Mouse (Mus musculus) right cerebral cortex, adult 2 months (tissue): ENCODE results near the gene Has3.
"Not testable (repeated sequence)": the region's sequence is repeated elsewhere in the genome, so short reads cannot be mapped to it uniquely, and the experiment has no call there.

ENCODE experiments used
- DNase-seq, 2 experiments: peaks; one replicate each; pipeline ENCODE4 v3.0.0; 2021 to 2022; ENCODE audit warnings: low spot score in 2 of 2

Gene Has3

DNA sequence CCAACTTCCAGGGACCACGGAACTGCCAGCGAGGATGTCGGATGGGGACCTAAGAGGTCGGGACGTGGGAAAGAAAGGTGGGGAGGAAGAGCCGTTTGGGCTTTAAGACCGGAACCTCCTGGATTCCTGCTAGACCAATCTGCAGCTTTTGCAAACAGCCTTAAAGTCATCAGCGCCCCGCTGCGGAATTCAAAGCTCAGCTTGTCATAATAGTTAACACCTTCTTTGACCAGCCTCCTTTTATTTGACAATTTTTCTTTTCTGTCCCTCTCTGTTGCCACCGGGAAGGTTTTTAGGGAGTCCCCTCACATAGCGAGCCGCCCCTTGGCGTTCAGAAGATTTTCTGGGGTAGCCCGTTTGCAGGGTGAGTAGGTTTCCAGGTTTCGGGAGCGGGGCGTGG, at the start of gene Has3:
Has3 (plus strand) TSS at position 192 of the 400 bp plus-strand sequence.
- peak; percentile 44 to 46 for DNase-seq

DNA sequence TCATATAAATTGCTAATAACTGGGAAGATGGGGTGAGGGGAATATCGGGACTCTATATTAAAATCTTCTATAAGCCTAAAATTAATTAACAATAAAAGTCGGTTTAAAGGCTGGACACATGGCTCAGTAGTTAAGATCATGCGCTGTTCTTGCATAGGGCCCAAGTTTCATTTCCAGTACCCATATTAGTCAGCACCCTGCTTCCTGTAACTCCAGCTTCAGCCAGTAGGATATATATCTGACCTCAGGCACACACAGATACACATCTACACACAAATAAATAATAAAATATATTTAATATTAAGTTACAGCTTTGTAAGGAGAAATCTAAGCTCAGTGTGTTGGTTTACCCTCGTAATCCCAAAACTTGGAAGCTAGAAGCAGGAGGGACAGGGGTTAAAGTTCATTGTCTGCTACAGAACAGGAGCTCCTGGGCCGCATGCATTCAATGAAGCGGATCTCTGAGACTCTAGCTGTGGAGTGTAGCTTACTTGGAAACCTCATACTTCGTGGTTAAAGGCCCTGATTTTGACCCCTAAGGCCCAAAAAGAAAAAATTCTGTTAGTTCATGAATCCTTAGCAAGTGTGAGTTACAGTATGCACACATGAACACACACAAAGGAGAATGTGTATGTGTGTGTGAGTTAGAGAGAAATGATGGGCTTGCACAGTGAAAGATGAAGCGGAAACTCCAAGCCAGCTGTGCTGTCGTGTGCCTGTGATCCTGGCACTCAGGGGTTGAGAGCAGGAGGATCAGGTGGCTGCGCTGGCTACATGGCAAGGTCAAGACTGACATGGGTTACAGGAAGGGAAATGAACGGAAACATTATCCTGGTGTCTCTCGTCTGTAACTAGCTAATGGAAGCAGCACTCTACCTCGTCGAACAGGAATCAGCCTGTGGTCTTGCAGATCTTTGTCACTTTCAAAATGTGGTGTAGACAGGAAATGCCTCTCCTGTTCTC, 49.2 kb upstream of the Has3 start:
- DNase-seq, result no peak

DNA sequence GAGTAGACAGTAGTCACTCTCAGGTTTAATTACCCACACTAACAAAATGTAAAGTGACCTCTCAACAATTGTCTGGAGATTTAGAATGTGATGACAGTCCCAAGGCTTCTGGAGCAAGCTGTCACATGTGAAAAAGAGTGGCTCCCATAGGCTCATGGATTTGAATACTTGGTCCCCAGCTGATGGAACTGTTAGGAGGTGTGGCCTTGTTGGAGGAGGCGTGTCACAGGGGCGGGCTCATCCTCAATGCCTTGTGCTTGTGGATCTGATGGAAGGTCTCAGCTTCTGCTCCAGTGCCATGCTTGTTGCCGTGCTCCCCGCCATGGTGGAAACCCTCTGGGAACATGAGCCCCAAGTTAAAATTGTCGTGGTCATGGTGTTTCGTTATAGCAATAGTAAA, 41.1 kb upstream of the Has3 start:
- DNase-seq, result no peak

DNA sequence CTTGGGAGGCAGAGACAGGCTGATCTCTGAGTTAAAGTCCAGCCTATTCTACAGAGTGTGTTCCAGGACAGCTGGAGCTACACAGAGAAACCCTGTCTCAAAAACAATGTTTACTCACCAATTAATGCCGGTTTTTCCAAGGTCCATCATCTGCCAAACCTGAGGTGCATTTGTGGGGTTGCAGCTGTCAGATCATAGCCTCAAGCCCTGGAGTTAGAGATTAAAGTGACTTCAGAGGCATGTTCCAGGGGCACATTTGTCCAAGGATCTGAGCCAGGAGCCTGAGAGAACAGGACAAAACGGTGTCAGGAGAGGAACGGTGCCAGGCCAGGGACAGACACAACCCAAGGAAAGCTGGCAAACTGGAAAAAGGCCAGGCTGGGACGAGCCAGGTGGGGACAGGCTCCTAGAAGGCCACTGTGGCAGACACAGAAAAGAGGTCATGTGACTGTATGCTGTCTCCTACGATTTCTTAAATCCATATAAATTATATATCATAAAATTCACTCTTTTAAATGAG, 40.5 kb upstream of the Has3 start:
- no peak for DNase-seq

DNA sequence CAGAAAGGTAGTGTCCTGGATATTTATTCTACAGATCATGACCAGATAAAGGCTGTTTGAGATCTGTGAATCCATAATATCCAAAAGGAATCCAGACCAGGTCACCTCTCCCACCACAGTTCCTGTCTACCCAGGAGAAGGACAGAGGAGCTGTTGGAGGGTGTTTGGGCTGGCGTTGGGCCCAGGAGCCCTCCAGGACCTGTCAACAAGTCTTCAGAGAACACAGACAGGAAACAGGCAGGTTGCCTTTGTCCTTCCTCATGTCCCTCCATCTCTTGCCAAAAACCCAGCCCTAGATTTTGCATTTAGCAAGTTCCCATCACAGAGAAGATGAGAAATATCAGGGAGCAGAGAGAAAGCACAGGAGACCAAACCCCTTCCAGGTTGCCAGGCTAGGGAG, 35.1 kb upstream of the Has3 start:
- no peak for DNase-seq

DNA sequence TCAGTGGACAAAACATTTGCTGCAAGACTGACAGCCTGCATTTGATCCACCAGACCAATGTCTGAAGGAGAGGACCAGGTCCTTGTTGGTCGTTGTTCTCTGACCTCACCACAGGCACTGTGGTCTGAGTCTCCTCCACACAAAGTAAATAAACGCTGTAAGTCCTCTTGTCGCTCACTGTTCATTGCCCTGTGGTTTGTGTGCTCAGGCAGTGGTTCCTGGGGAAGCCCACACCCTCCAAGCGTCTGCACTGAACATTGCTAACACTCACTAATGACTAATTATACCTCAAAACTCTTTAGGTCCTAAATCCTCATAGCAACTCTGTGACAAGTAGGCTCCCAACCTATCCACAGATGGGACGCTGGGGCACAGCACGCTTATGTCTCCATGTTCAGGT, 33.5 kb upstream of the Has3 start:
- DNase-seq, result no peak

DNA sequence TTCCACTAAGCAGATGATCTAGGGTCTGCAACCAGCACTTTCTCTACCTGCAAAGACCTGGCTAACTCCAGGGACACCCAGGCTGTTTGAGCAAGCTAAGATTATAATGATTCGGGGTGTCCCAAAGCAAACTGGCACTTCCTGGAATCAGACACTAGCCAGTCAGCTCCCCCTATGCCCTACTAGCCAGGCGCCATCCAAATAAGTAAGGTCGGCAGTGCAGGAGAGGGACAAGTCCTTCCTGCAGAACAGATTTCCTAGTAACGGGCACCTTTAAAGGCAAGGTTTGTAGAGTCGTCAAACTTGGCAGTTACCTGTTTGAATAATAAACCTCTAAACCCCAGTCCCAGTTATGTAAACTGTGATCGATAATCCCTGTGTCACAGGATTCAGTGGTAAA, 31.2 kb upstream of the Has3 start:
- DNase-seq, result no peak

DNA sequence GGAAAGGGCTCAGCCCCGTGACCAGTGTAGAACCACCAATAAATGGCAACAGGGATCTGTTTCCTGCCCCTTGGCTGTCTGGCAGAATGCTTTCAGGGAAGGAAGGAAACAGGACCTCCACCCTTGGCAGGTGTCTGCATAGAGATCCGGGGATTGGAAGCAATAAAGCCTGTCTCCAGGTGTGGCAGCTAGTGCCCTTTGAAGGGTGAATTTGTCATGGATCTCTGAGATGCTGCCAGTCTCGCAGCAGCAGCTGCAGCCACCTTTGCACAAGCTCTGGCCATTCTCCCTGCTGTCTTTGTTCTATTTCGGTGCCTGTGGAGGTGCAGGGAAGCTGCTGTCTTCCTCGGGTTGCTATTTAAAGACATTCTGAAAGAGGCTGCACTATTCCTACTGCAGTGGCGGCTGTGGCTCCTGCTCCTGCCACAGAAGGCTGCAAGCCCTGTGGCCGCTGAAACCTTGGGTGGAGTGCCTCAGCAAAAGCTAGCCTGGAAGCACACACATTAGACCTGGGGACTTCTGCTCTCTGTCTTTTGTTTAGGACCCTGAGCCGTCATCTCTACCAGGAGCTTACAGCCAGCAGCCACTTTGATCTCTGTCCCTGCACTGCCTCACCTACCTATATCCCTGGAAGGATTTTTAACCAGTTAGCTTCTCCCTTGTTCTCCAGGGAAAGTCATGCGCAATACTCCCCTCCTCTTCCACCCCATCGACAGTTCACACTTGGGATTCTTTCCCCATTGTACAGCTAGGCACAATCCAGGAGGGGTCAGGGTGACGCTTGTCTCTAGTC, 30.6 kb upstream of the Has3 start:
- DNase-seq, result peak; percentile 56 to 65

DNA sequence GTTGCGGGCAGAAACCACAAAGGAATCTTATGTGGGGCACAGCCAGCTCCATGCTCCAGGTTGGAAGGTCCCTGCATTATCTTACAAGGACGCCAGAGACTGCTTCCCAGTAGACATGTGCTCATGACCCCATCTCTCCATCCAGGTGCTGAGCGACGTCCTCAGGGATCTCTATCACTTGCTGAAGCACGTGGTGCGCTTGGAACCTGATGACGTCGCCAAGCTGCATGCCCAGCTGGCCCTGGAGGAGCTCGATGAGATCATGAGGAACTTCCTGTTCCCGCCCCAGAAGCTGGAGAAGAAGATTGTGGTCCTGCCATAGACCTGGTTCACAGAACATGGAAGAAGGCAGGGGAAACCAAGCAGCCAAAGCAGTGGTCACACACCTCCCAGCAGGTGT, 20.0 kb upstream of the Has3 start:
- DNase-seq, result no peak

DNA sequence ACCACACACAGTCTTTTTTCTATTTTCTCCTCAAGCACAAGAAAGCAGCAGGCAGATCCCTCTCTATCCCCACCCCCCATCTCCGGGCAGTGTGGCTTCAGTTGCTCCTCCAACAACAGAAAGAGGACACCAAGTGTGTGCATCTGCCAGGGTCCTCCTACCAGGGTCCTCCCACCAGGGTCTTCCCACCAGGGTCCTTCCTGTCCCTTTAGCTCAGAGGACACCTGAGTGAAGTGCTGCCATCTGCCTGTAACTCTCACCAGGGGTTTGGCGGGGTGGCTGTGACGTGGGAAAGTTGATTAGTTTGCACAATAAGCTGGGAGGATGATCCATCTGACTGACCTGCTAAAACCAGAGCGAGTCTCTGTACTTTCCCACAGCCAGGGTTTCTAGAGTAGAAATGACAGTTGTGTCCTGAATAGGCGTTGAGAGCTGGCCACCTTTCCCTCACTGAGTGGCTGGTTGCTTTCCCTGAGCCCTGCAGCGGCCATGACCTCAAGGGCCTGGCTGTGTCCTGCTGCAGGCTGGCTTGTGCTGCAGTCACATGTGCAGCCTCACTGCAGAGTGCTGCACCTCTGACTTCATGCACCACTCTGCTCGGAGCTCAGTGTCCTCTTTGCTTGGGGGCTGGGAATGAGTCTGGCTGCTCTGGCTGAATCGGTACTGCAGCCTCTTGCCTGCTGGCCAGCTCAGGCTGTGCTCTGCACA, 15.4 kb upstream of the Has3 start:
- no peak for DNase-seq

DNA sequence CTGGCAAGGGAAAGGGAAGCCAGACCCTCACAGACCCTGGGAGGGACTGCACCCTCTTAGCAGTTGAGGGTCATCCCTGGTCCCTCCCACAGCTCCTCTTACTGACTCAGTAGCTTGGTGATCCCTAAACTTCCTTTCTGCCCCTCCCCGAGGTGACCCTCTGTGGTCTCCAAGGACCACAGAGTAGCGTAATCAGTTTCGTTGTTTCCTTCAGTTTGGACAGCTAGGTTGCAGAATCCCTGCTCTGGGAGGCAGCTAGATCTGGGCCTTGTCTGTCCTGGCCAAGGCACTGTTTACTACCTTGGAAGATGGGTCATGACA, 14.8 kb upstream of the Has3 start:
- DNase-seq, result no peak

DNA sequence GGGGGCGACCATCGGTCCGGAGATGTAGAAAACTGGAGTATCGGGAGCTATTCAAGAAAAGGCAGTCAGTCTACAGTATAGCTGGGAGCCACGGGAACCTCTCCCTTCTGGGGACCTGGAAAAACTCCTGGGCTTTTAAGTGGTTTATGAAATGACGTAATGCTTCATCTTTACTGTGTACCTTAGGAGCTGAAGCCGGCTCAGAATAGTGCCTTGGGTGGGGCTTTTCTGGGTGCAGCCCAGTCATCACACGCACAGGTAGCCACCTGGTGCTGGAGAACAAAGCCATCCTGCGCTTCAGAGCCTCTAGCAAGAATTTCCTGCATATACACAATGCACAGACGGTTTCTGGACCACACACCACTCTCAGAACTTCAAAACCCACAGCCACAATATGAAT, 7.2 kb upstream of the Has3 start:
- no peak for DNase-seq

DNA sequence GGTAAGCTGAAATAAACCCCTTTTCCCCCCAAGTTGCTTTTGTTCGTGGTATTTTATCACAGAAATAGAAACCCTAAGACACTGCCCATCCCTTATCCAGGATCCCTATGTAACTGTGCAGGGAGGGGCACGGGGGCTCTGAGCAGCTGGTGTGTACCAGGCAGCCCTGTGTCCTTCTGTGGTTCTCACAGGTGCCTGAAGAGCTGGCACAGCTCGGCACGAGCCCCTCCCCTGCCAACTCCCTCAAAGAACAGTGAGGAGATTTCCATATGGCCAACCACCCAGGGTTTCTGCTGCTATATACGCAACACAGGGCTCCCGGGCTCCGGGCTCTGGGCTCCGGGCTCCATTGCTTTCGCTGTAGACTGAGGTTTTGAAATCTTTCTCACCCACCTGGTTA, 4.7 kb upstream of the Has3 start:
- no peak for DNase-seq

DNA sequence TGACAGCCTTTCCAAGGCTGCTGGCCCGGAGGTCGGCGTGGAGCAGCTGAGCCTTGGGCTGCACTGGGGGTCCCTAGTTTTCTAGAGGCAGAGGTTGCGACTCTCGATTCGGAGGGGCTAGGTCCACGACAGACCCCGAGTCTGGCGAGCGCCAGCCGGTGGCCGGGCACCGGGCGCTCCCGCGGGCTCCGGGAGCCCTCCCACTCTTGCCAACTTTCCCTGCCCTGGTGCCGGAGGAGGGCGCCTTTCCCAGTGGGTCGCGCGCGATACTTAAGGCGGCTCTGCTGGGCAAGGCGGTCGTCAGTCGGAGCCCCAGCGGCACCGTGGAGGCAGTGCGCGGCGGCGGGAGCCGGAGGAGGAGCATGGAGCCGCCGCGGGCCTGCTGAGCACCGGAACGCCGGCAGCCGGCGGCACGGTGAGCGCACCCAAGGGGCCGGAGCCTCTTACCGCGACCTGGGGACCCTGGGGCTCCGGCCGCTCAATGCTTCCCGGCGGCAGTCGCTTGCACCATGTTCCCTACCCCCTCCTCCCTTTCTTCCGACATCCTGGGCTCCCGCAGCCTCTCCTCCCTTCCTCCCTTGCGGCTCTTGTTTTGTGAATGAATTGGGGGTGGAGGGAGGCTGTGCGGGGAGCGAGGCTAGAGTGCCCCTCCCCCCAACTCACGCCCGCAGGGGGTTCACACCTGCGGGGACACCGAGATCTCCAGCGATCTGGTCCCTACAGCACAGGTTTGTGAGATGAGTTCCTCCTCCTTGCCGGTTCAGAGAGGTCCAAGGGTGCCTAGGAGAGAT, 690 bp downstream of the Has3 start:
- peak; percentile 37 to 59 for DNase-seq

DNA sequence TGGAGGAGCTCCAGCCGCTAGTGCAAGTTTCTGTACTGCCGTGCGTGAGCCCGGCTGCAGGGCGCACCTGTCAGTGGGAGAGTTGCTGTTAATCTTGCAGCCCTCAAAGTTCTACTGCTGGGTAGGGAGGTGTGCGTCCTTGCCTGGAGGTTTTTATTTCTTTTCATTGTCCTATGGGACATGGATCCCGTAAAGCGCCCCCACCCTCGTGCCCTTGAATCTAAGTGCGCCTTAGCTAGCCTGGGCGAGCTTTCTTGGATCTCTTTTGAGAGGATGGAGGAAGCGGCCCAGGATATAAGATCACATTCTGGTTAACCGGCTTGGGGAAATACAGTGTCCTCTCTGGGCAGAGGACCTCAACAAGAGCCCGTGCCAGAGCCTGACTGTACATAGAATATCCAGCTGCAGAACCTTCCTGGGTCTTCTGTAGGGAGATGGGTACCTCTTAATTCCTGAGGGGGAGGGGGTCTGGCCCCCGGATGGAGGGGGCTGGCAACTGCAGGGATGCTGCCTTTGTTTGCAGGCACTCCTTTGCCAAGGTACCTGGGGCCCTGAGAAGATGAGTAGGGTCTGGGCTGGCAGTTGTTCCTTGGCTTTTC, 1.4 kb downstream of the Has3 start:
- peak in 1 of 2 experiments; percentile 49 for DNase-seq

DNA sequence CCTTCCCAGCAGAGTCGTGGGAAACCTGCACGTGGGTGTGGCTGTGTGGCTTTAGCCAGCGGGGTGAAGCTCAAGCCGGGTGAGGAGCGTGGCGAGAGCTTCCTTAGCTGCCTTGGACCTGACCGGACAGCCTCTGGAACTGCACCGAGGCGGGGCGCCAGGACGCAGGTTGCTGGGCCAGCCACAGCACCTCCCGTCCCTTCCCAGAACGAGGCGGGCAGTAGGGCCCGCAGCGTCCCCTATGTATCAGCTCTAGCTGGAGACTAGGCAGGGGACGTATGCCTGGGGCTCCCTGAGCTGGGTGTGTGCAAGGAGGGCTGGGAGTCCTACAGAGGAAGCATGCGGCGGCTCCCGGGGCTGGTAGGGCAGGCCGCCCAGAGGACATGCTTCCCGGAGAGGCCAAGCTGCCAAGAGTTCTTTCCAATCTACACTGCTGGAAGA, 1.9 kb downstream of the Has3 start:
- peak; percentile 23 to 25 for DNase-seq

DNA sequence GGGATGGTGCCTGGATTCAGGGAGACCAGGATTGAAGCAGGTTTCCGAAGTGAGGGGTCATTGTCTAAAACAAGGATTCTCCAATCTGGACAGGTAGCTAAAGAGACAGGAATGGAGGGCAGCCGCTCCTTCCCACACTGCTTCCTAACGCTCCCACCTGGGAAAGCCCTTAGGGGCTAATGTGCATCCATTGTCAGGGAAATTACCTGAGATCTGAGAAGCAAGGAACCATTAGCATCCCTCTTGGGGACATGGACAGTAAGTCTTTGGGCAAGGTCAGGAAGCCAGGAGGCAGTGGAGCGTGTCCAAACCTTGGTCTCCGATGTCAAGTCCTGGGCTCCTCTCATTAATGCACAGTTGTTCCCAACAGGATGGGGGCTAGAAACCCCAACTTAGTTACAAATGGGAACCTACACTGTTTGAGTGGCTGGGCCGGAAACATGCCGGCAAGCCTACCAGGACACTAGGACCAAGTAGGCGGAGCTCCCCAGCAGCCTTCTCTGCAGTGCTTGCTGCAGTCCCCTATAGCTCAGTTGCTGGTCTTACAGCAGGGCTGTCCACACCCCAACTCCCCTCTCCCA, 2.5 kb downstream of the Has3 start:
- no peak for DNase-seq

DNA sequence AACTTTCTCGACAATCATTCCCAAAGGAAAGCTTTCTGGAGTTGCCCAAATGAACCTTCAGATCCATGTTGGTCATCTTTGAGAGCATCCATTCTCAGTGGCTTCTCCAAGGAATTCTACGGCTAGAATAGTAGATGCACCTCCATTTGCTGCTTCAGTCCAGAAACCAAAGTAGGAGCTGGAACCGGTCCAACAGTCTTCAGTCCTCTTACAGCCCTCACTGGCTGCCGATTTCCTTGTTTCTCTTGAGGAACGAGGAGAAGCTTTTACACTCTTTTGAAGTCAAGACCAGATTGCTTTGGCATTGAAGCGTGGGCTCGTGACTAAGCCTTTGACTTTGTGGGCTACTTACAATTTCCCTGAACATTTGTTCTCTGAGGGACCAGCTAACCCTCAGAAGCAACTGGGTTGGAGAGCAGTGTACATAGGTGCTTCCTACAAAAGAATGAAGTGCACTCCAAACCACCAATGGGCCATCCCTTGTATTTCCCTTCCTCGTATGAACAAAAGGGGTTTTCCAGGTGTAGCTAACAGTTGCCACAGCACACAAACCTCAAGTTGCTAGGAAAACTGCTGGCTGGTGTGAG, 10.2 kb downstream of the Has3 start:
- no peak for DNase-seq

DNA sequence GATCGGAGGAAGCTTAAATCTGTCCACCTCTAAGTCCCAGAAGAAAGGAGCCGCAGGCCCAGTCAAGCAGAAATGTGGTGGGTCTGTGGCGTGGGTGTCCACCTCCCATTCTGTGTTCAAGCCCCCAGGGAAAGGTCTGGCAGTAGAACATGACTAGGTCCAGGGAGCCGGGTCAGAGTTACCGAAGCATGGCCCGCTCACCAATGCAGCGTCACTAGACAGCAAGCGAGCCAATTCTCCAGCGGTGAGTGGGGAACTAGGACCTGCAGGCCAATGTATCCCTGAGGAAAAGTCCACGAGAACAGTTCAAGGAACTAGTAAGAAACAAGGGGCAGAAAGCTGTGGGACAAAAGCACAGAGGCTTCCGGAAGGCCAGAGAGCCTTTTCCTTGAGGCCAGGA, 14.1 kb downstream of the Has3 start:
- not testable (repeated sequence) for DNase-seq

DNA sequence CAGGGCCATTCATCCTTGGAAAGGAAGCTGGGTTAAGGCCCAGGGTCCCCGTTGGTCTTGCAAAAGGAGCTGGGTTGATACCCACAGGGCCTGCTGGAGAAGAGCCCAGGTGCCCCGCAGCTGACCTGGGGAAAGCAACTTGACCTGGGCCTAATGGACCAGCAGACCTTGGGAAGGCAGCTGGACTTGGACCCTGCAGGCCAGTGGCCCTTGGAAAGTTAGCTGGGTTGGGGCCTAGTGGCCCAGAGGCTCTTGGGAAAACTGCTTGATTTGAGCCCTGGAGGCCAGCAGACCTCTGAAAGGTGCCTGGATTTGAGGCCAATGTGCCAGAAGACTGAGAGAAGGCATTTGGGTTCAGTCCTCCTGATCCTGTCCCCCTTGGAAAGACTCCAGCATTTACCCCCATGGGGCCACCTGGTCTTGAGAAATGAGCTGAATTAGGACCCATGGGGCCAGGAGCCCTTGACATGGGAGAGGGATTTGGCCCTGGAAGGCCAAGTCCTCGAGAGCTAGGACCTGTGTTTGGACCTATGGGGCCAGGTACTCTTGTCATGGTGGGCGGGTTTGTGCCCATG, 14.9 kb downstream of the Has3 start:
- DNase-seq, result not testable (repeated sequence)
